Mouse (Mus musculus): Measurements from ENCODE around the gene Xntrpc. TPM values are rescaled to one million over a fixed set of nuclear protein-coding genes. Genes with fewer than 3 reads are reported as not detected.

Gene Xntrpc
- 0.98 and 1.3 TPM in 2 replicates for polyA plus RNA-seq (2012; rRNA removed)

DNA sequence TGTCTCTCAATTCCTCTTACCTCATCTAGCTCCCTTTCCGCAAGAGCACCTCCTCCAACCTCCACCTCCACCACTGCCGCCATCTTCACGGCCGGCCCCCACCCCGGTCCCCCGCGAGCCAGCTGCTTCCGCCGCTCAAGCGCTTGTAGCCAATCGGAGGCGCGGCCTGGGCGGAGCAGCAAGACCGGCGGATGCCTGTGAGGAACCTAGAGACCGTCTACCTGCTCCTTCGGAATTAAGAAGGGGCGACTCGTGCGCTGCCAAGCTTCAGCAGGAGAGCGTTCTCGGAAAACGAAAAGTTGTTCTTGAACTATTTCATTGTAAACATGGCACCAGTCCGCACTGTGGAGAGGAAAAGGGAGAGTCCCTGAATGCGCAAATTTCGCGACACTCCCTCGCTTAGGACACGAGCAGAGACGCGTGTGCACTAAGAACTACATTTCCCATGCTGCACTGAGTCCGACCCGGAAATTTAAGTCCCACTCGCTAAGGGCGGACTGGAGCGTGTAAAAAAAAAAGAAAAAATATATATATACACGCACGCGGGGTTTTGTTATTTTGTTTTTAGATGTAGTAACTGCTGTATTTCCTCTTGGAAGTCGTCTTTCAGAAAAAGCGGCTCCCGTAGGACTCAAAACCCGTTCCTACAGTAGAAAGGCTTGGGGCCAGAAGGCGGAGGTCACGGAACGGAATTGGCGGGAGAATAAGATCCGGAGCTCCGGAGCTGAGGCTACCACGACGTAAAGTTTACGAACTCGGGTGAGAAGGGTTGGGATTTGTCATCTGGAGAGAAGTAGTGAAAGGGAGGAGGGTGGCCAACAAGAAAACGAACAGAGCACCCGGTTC is at the start of gene Xntrpc, which contains the start of the genes Rnf121 and Xndc1:
TSS of gene Xntrpc (plus strand) at position 668 of the 846 bp plus-strand sequence.
TSS of gene Rnf121 (minus strand) at position 424 of the 846 bp plus-strand sequence.
TSS of gene Xndc1 (plus strand) at position 466 of the 846 bp plus-strand sequence.

DNA sequence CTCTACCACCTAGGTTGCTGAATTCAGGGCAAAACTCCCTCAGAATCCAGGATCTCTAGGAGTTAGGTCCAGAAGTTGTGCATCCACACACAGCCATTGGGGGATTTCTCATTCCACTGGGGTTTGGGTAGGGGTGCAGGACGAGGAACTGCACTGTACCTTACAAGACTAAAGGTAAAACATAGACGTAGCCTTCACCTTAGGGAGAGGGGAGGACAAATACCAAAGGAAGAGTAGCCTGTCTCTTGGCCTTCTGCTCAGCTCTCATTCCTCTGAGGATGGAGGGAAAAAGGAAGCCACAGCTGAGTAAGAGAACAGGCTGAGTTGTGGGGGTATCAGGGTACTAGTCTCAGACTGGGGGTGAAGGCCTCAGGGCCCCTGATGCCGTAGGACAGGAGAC is 46.9 kb upstream of the Xntrpc start, which contains the start of gene Il18bp:
TSS of gene Il18bp (minus strand) at position 101 of the 400 bp plus-strand sequence.

DNA sequence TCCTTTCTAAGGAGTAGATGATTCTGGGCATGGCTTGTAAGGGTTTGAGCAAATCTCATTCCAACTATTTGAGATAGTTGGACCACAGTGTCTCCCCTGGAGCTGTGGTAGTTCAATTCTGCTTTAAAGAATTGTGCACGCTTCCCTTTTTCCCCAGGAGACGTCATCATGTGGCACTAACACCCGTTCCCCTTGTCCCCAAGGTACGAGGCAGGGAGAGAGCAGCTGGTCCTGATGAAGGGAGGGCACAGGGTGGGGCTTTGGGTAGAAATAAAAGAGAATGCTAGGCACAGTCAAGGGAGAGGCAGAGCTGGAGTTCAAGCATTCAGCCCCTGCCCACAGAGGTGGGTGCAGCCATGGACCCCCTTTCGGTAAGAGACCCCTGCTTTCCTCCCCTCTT is 17.3 kb downstream of the Xntrpc start, which contains the start of gene Trpc2:
TSS of gene Trpc2 (plus strand) at position 301 of the 400 bp plus-strand sequence.

DNA sequence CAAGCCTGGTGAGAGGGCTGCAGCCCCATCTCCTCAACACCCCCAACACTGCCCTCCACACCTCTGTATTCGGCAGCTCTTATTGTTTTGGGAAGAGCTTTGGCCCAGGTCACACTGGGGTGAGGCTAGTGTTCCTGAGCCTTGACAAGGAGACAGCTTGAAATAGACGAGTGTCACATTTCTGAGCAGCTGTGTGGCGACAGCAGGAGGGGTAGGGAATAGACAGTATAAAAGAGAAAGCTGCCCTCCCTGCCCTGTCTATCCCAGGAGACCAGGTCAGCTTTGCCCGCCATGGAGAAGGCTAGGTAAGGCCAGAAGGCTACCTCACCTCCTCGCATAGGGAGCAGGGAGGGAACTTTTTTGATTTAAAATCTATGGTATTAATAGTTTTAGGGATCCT is 36.0 kb downstream of the Xntrpc start, which contains the start of gene Art1:
TSS of gene Art1 (plus strand) at position 257 of the 400 bp plus-strand sequence.

DNA sequence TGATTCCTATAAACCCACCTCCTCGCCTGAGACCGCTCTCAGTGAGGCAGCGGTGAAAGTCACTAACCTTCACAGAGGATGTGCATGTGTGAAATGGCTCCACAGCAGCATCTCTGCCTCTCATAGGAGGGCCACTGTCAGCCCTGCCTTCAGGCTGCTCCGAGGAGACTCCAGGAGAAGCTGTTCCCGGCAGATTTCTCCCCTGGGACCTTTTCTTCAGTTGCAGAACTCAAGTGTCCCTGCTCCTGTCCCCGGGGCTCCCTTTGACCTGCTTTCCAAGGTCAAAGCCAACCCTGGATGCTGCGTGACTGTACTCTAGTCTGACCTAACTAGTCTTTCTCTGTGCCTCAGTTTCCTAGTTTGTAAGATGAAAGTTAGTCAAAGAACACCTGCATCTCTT is 43.7 kb downstream of the Xntrpc start, which contains the start of gene Art5:
TSS of gene Art5 (minus strand) at position 319 of the 400 bp plus-strand sequence.

DNA sequence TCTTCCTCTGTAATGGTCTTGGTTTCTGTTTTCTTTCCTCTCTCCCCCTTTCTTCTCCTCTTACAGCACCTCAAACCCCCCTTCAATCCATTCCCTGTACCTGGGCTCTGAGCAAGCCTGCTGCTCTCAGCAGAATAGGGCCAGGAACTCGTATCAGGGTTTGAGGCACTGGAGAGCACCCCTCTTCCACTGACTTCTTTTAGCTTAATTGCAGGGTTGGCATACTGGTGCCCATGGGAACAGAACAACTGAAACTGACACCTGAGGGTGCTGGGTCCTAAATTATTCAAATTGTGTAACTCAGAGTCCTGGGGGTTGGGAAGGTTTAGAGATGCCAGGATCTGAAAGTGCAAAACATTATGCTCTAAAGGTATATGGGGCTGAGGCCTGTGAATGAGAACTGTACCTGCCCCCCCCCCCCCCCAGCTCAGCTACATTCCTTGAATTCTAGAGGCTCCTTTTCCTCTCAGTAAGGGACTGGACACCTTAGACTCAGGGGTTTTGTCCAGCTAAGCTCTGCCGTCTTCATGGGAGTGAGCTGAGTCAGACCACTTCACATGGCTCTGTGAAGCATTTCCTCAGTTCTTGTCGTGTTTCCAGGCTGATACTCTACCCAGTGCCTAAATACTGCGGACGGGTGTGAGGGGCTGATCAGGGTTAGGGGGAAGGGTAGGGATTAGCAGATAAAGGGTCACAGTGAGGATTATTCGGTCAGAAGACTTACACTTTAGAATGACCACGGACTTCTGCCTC is 51.2 kb downstream of the Xntrpc start, which contains the start of gene Chrna10:
TSS of gene Chrna10 (minus strand) at position 250 of the 753 bp plus-strand sequence.

Other genes with a start within 250 kb of the Xntrpc start
- not detected in 2 replicates for gene Phox2a, start 247.4 kb upstream of the Xntrpc start, polyA plus RNA-seq (2012; rRNA removed)
- 4.6 TPM in 2 replicates for gene Inppl1, start 227.5 kb upstream of the Xntrpc start, polyA plus RNA-seq (2012; rRNA removed)
- 7.9 and 8.4 TPM in 2 replicates for gene Folr2, start 208.5 kb upstream of the Xntrpc start, polyA plus RNA-seq (2012; rRNA removed)
- gene Anapc15, start 202.0 kb upstream of the Xntrpc start, polyA plus RNA-seq (2012; rRNA removed), result 59.8 and 64.5 TPM in 2 replicates
- 0.18 and 0.37 TPM in 2 replicates for gene Folr1, start 194.9 kb upstream of the Xntrpc start, polyA plus RNA-seq (2012; rRNA removed)
- 58.7 and 64.3 TPM in 2 replicates for gene Lamtor1, start 159.8 kb upstream of the Xntrpc start, polyA plus RNA-seq (2012; rRNA removed)
- gene Tomt, start 159.4 kb upstream of the Xntrpc start, polyA plus RNA-seq (2012; rRNA removed), result 0.11 and 0.12 TPM in 2 replicates
- 1.1 and 1.4 TPM in 2 replicates for gene Lrrc51, start 131.8 kb upstream of the Xntrpc start, polyA plus RNA-seq (2012; rRNA removed)
- gene Numa1, start 131.6 kb upstream of the Xntrpc start, polyA plus RNA-seq (2012; rRNA removed), result 23.8 and 28.1 TPM in 2 replicates
- 9.0 and 12.3 TPM in 2 replicates for gene Il18bp, start 47.0 kb upstream of the Xntrpc start, polyA plus RNA-seq (2012; rRNA removed)
- 17.6 and 17.7 TPM in 2 replicates for gene Rnf121, start 244 bp upstream of the Xntrpc start, polyA plus RNA-seq (2012; rRNA removed)
- gene Xndc1, start 202 bp upstream of the Xntrpc start, polyA plus RNA-seq (2012; rRNA removed), result 15.5 and 16.8 TPM in 2 replicates
- gene Trpc2, start 17.4 kb downstream of the Xntrpc start, polyA plus RNA-seq (2012; rRNA removed), result 0.06 TPM in 1 of 2 replicates, not detected in the other
- gene Art1, start 36.0 kb downstream of the Xntrpc start, polyA plus RNA-seq (2012; rRNA removed), result 0.03 and 0.41 TPM in 2 replicates
- gene Art5, start 43.8 kb downstream of the Xntrpc start, polyA plus RNA-seq (2012; rRNA removed), result 0.09 and 0.16 TPM in 2 replicates
- gene Chrna10, start 51.1 kb downstream of the Xntrpc start, polyA plus RNA-seq (2012; rRNA removed), result 0.01 TPM in 1 of 2 replicates, not detected in the other
- gene Nup98, start 144.5 kb downstream of the Xntrpc start, polyA plus RNA-seq (2012; rRNA removed), result 8.2 and 10.7 TPM in 2 replicates
- gene Pgap2, start 144.5 kb downstream of the Xntrpc start, polyA plus RNA-seq (2012; rRNA removed), result 13.1 and 14.6 TPM in 2 replicates
- gene Rhog, start 190.3 kb downstream of the Xntrpc start, polyA plus RNA-seq (2012; rRNA removed), result 22.4 and 34.0 TPM in 2 replicates
- gene Stim1, start 202.1 kb downstream of the Xntrpc start, polyA plus RNA-seq (2012; rRNA removed), result 7.8 and 7.9 TPM in 2 replicates